Mouse (Mus musculus) heart, adult 11 months (tissue): ENCODE measurements around the gene Qars.
A peak's percentile ranks its signal among the peaks of the same experiment; 100 is the strongest.

Source experiments
- DNase-seq: peaks from one replicate; pipeline ENCODE4 v3.0.0; 2022

Qars gene

DNA sequence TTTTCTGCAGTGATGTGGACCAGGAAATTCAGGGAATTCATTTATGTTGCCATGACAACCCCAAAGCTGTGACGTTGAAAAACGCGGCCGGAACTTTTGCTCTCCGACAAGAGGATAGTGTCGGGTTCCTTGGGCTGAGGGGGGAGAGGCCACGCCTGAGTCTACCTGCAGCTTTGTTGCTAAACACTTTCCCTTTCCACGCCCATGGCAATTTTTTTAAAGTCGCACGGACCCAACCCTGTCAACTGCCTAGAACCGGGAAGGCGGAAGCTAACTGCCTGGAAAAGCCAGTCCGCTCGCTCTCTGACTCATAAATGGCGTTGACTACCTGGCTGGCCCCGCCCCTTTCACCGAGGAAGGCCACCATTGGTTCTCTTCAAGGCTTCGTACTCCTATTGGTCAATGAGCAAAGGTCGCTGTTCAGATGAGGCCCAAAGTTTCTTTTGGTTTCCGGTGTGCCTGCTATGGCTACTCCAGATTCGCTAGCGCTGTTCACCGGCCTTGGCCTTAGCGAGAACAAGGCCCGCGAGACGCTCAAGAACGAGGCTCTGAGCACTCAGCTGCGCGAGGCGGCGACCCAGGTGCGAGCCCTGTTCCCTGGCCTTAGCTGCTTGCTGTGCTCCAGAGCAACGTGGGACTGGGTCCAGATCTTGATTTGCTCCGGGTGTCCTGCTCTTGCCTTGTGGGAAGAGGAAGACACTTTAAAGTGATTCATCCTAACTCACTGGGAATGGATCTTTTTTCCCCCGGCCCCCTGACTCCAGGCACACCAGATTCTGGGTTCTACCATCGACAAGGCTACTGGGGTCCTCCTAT is at the start of gene Qars:
TSS of gene Qars (plus strand) at position 88 of the 816 bp plus-strand sequence.
- DNase-seq, result peak; percentile 100

DNA sequence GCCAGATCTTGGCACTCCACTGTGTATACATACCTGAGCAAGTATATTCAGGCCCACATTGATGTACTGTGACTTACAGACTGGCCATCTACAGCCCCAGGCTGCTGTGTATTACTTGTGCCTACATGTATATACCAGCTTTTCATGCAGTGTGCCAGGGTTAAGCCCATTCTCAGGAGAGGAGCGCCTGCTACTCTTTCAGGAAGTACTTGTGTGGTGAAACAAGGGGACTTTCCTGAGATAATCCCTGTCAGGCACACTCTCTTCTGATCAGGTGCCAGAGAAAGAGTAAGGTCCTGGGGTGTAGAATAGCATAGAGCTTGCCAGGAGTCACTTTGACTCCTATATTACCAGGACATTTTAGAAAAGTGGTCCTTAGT is 47.6 kb upstream of the Qars start:
- DNase-seq, result peak; percentile 91

DNA sequence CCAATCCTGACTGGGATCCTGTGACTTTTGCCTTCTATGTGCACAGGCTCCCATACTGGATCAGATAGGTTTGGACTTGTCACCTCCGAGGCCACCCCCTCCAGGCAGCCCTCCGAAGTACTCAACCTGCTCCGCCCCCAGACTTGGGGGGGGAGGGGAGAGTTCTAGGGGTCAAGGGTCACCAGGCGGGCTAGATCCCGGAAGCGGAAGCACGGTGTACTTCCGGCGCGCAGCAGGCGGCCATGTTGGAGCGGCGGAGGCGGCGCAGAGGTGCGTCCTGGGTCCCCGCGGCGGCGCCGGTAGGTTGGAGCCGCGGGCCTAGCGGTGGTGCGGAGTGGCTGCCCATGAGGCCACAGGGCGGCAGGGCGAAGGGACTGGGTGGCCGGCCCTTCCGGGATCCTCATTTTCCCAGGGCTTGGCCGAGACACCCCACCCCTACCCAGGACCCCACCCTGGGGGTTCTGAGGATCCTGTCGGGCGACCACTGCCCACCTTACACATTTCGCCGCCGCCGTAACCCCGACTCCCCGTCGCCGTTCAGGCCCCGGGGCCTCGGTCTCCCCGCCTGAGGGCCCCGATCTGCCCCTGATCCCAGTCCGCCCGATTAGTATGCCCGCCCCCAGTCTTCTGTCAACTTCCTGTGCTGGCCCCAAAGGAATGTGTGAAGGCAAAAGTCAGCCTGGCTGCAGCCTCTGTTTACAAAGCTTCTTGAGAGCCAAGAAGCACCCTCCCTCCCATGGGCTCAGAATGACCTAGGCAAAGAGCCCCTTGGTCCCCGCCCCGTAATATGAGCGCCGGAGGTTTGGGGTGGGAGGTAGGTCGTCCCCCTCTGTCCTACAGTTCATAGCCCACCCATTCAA is 47.0 kb upstream of the Qars start, which contains the start of gene Ccdc71:
TSS of gene Ccdc71 (plus strand) at position 209 of the 860 bp plus-strand sequence.
- peak; percentile 99 for DNase-seq

DNA sequence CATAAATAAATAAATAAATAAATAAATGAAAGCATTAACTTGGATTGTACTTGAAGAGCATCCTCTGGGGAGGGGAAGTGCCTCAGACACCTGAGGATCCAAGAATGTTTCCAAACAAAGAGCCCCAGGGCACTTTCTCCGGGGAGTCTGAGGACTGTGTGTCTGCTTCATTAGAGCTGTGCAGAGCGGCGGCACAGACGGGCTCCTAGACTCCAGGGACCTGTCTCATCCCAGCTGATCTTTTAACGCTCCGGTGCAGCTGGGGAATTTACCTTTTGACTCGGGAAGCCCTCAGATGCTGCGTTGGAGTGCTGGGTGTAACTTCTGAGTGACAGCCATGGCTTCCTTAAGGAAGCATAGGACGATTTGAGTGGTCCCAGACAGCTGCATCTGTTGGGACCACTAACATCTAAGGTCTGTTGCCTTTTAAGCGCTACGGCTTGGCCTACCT is 46.3 kb upstream of the Qars start, which contains the start of gene Klhdc8b:
TSS of gene Klhdc8b (minus strand) at position 401 of the 451 bp plus-strand sequence.
- DNase-seq, result no peak

- DNase-seq, result peak; percentile 91
Measured at GRCm38 (mm10) chr9:108461675-108462074, 45.8 kb upstream of the Qars start.

DNA sequence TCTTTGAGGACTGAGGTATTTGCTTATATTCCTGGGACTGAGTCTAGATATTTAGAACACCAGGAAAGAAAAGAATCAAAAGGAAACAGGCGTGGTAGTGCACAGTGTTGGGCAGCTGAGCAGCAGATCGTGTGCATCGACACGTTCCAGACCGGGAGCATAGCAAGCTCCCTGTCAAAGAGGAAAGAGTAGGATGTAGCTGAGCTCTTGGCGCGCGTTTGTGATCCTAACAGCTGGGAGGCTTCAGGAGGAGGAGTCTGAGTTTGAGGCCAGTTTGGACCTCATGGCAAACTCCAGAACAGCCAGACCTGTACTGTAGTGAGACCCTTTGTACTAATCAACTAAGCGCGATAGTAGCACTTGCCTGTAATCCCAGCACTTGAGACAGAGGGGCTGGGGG is 45.3 kb upstream of the Qars start:
- DNase-seq, result peak; percentile 96

- DNase-seq, result peak; percentile 86
Measured at GRCm38 (mm10) chr9:108463713-108464112, 43.8 kb upstream of the Qars start.

DNA sequence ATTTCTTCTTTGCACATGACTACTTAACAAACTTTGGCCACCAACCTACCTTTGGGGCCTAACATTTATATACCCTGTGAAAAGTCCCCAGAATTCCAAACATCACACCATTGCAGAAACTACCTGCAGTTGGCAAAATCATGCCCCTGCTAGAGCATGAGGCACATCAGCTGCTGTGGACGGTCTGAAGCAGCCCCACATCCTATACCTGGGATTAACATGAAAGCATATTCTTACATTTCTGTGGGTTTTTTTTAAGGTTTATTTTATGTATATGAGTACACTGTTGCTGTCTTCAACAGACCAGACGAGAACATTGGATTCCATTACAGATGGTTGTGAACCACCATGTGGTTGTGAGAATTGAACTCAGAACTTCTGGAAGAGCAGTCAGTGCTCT is 41.3 kb upstream of the Qars start:
- DNase-seq, result peak; percentile 66

DNA sequence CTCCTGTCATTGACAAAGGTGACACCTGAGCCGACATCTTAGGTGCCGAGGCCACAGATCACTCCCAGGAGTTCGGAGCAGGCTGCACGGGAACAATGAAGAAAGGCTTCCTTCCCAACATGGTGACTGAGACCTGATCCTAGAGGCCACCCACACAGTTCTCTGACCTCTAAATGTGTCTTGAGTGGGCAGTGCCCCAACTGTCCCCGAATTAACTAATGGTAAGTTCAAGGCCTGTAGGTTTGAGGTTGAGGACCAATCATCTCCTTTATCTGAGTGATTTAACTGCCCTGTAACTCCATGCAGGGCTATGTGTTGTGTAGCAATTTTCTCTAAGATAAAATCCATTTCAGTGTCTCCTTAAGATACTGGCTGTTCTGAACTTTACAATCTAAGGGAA is 38.1 kb upstream of the Qars start:
- no peak for DNase-seq

- peak; percentile 70 for DNase-seq
Measured at GRCm38 (mm10) chr9:108469845-108470244, 37.7 kb upstream of the Qars start.

DNA sequence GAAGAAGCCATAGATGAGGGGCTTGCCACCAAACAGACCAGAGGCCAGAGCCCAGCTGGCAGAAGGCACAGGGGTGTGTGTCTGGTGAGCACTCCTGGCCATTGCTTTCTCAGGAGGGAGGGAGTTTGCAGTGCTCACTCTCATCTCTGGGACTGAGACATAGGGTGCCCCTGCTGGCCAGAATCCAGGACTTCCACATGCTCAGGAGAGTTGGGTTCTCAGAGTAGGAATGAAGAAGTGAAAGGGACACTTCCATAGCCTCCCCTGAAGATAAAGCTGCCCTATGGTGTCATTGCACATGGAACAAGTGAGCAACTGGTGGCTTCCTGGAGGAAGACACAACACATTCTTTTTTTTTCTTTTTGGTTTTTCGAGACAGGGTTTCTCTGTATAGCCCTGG is 33.0 kb upstream of the Qars start:
- DNase-seq, result no peak

DNA sequence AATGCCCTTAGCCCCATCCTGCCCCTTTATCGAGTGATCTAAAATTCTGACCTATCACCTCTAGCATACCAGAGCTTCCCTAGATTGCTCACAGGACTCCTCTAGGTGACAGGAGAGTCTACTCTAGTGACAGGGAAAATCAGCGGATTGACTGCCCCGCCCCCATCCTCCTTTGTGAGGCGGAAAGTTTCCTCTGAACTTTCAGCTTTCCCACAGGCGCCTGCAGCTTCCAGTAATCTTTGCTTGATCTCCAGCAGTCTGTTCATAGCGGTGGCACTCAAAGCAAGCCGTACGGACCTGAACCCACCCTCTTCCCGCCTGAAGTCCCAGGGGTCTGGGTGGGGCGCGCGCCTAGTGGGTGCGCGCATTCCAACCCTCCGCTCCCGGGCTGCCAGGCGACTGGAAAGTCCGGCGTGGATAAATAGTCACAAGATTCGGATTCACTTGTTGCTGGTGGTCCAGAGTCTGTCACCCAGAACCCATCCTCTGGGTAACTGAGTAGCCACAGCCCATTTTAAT is 28.8 kb upstream of the Qars start:
- DNase-seq, result peak; percentile 99

GRCm38 (mm10) chr9:108479241-108479640 is 28.3 kb upstream of the Qars start:
- peak; percentile 93 for DNase-seq

GRCm38 (mm10) chr9:108479721-108480351 is 27.7 kb upstream of the Qars start, which contains the start of gene Lamb2:
TSS of gene Lamb2 (plus strand) at chr9:108479736.
- peak; percentile 98 for DNase-seq

- DNase-seq, result peak; percentile 92
Measured at GRCm38 (mm10) chr9:108480813-108481519, 26.5 kb upstream of the Qars start.

DNA sequence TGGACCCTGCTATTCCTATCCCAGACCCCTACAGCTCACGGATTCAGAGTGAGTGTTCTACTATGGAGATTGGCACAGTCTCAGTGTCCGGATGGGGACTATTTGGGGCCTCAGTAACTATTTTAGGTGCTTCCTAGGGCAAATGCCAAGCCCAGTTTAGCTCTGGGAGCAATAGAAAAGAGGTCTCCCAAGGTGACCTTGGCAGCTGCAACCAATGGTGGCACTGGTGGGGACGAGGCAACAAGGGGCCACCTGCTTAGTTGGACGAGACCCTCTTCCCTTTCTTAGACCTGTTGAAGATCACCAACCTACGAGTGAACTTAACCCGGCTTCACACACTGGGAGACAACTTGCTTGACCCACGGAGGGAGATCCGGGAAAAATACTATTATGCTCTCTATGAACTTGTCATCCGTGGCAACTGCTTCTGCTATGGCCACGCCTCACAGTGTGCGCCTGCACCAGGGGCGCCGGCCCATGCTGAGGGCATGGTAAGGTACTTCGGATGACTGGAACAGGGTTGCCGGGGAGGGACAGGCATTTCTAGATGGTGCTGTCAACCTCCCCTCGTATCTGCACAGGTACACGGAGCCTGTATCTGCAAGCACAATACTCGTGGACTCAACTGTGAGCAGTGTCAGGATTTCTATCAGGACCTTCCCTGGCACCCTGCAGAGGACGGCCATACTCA is 25.8 kb upstream of the Qars start:
- peak; percentile 96 for DNase-seq

- DNase-seq, result peak; percentile 95
Measured at GRCm38 (mm10) chr9:108483051-108483790, 24.3 kb upstream of the Qars start.

DNA sequence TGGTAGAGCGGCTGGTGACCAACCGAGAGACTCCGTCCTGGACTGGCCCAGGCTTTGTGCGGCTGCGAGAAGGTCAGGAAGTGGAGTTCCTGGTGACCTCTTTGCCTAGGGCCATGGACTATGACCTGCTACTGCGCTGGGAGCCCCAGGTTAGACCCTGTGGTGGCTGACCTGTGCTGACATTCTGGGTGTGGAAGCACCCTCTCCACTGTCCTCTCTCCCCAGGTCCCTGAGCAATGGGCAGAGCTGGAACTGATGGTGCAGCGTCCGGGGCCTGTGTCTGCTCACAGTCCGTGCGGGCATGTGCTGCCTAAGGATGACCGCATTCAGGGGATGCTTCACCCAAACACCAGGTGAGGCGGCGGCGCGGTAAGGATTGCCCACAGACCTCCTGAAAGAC is 23.5 kb upstream of the Qars start:
- DNase-seq, result peak; percentile 90

DNA sequence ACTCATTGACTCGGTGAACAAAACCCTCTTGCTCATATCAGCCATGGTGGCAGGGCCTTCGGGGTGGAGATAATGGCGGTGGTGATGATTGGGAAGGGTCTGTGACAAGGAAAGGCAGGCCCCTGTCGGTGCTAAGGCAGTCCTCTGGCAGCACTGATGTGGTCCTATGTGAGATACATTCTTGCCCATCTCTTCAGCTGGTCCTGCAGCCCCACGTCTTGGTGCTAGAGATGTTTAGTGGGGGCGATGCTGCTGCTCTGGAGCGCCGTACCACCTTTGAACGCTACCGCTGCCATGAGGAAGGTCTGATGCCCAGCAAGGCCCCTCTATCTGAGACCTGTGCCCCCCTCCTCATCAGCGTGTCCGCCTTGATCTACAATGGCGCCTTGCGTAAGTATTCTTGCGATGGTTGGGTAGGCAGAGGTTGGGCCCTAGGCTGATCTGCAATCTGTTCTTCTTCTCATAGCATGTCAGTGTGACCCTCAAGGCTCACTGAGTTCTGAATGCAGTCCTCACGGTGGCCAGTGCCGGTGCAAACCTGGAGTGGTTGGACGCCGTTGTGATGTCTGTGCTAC is 22.1 kb upstream of the Qars start:
- DNase-seq, result peak; percentile 91

DNA sequence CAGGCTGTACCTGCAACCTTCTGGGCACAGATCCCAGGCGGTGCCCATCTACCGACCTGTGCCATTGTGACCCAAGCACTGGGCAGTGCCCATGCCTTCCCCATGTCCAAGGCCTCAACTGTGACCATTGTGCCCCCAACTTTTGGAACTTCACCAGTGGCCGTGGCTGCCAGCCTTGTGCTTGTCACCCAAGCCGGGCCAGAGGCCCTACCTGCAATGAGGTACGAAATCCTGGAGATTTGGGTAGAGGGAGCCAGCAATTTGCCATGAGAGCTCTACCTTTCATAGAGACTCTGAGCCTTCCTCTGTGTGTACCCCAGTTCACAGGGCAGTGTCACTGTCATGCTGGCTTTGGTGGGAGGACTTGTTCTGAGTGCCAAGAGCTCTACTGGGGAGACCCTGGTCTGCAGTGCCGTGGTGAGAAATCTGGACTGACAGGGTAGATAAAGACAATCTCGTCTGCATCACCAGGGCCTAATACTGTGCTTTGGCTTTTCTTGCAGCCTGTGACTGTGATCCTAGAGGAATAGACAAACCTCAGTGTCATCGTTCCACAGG is 20.5 kb upstream of the Qars start:
- peak; percentile 91 for DNase-seq
